Mouse (Mus musculus) lung, adult 2 months (tissue): ENCODE measurements around the gene Cask. TPM values are rescaled to one million over a fixed set of nuclear protein-coding genes. Genes with fewer than 3 reads are reported as not detected.

Source experiments
- DNase-seq: peaks from one replicate; pipeline ENCODE4 v3.0.0; 2022
- H3K4me1 ChIP-seq: fragments of 200-500 bp; 2 replicates; pipeline ENCODE4 v1.6.1; 2011; ENCODE audit warnings: low read length; ENCODE audit not compliant: control insufficient read depth, insufficient read depth
- H3K4me3 ChIP-seq: fragments of 200-500 bp; replicated peaks from 2 replicates; pipeline ENCODE3; 2011; ENCODE audit warnings: low read depth, mild to moderate bottlenecking, control low read depth, low read length; ENCODE audit errors: extremely low read depth
- CTCF ChIP-seq: fragments of 200-500 bp; IDR thresholded peaks from 2 replicates; pipeline ENCODE4 v1.5.1; 2011; ENCODE audit warnings: mild to moderate bottlenecking, low read length, control low read depth; ENCODE audit not compliant: insufficient read depth
- POLR2A ChIP-seq: fragments of 200-500 bp; IDR thresholded peaks from 2 replicates; pipeline ENCODE4 v1.6.1; 2011; ENCODE audit warnings: low read depth, mild to moderate bottlenecking, control low read depth, low read length, borderline replicate concordance; ENCODE audit errors: extremely low read depth
- WGBS: fragments of 180-500 bp; shearing (Covaris S2); methylation state at CpG from one replicate; pipeline ENCODE4 v1.1.7; 2018; 5-methylcytosine and 5-hydroxymethylcytosine counted together
- polyA plus RNA-seq: library from polyadenylated mRNA; depleted of rRNA; stranded (reverse); fragments of >200 nt; gene quantifications from 2 replicates; pipeline ENCODE4 v1.2.3, GENCODE M21; 2012

Gene Cask
- polyA plus RNA-seq, 1 experiment = 6.7 TPM

DNA sequence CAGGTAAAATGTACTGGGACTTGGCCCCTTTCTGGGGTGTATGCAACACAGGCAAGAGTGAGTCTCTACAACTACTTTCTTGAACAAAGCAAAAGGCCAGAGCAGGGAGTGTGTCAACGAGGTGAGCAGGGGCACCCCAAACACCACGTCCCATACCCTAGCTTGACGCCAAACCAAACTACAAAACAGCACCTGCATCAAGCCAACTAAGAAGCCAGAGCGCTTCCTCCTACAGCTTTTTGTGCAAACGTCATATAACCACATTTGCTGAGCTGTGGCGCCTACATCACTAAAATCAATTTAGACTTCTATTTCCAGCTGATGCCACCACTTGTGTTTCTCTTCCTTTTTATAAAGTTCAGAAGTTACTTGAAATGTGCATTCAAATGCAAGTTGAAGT, 334.7 kb downstream of the Cask start:
- DNase-seq = no peak
- WGBS = 79% methylated on average over 6 of the region's 6 CpGs

DNA sequence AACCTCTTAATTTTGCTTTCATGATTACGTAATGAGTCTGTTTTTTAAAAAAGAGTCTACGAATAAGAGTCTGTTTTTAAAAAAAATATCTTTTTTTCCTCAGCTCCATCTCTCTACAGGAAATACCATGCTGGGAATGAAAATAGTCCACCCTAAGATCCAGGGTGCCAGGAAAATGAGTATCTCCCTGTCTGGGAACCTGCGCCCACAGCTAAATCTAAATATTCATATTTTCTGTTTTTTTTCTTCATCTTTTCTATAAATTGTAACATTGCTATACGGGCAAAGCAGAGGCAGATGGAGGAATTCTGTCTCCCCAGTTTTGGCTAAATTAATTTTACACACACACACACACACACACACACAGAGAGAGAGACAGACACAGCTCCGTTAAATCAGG, 337.3 kb downstream of the Cask start:
- peaks cover 4% of the 10 kb centered on the region for H3K4me1 ChIP-seq
- TF ChIP-seq POLR2A = no peak
- no peak for TF ChIP-seq CTCF
- 87% methylated on average over 5 of the region's 5 CpGs for WGBS
- DNase-seq = no peak
- H3K4me3 ChIP-seq = no peak overlapping the region

More for the DNA sequence above, 334.7 kb downstream of the Cask start:
- Histone ChIP-seq H3K4me3 (no peak overlapping the region), H3K4me1 (peaks cover 4% of the 10 kb centered on the region)
- no peak for TF ChIP-seq POLR2A
- TF ChIP-seq CTCF = no peak

DNA sequence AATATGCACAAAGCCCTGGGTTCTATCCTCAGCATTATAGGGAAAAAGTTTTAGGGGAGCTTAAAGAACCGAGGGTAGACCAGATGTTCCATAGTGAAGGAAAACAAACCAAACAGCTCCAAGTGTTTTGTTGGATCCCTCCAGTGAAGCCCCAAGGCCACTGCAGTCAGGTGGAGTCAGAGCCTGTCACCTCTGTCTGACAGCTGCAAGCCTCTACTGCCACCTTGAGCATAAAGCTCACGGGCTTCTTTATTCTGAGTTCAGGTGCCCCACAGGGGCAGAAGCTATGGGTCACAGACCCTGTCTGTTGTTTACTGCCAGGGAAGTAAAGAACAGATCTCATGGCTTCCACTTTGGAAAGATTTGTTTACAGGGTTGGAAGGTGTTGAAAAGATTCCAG, 338.0 kb downstream of the Cask start:
- peak; percentile 56 for TF ChIP-seq CTCF
- TF ChIP-seq POLR2A = no peak
- WGBS = 56% methylated on average over 2 of the region's 2 CpGs
- peak; percentile 11 for DNase-seq
- no peak overlapping the region for H3K4me3 ChIP-seq
- H3K4me1 ChIP-seq = peaks cover 1% of the 10 kb centered on the region; the same call in 1 of the 2 replicates

DNA sequence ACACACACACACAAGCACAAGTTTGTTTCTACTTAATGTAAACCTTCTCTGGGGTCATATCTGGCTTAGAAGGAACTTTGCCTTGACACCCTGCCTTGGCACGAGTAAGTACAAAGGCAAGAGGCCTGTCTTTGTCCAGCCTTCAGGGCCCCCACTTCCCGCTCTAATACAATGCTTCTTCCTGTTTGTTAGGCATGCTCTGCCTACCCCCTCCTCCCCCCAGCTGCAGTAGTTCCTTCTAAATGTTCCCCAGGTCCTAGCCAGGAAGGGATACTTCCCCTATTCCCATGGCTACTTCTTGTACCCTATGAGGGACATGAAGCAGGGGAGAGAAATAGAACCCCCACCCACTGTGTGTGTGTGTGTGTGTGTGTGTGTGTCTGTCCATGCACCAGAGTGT, 344.8 kb downstream of the Cask start:
- Histone ChIP-seq H3K4me3 (no peak overlapping the region), H3K4me1 (no peaks in the 10 kb centered on the region; the same call in 1 of the 2 replicates)
- TF ChIP-seq CTCF (no peak), POLR2A (no peak)
- WGBS = 40% methylated on average over 2 of the region's 2 CpGs
- no peak for DNase-seq

DNA sequence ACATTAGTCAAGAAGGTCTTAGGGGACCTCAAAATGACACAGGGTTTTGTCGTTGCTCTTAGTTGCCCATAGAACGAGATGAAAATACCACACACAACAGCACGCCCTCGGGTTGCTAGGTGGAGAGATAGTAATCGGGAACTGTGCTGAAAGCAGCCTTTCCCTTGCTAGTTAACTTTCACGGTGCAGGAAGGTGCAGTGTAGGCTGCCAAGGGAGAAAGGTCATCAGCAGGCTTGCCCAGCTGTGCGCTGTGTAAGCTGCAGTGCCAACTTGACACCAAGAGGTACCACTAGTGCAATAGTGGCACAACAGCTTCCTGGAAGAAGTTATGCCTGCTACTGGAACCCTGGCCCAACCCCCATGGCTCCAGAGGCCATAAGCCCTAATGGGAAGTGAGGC, 346.8 kb downstream of the Cask start:
- Histone ChIP-seq H3K4me3 (no peak overlapping the region), H3K4me1 (no peaks in the 10 kb centered on the region; the same call in 1 of the 2 replicates)
- TF ChIP-seq CTCF (no peak), POLR2A (no peak)
- DNase-seq = no peak
- 86% methylated on average over 7 of the region's 7 CpGs for WGBS

DNA sequence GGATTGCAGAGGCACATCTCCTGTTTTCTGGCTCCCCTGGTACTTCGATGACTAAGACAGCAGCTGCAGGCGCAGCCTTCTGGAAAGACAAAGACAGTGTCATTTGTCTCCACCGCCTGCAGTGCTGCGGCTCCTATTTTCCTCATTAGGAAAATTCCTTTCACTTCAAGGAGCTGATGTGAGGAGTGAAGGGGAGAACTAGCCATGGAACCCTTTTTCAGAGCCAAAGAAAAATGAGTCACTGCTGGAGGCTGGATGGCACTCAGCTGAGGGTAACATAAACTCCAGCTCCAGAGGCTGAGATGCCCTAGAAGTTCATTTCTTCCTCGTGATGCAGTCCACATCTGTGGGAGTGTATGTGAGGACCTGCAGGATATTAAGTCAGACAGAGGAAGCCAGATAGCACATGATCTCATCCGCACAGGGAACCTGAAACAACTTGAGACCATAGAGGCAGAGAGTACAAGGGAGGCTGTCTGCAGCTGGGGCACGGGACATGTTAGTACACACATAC, 348.2 kb downstream of the Cask start:
- DNase-seq = no peak
- H3K4me3 ChIP-seq = no peak overlapping the region
- H3K4me1 ChIP-seq = no peaks in the 10 kb centered on the region; the same call in 1 of the 2 replicates
- 53% methylated on average over 7 of the region's 7 CpGs for WGBS
- no peak for TF ChIP-seq CTCF
- no peak for TF ChIP-seq POLR2A

DNA sequence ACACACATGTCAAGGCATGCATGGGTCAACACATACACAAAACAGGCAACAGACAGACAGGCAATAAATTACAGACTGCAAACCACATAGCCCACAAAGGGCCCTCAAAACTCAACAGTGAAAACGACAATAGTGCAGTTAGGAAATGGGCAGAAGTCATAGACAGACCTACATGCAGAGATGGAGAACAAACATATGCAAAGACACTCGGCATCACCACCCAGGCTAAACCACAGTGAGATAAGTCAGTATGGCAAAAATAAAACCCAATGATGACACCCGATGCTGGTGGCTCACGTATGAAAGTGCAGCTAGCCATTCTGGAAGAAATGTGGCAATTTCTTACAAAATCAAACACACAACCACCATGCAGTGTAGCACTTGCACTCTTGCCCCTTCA, 350.9 kb downstream of the Cask start:
- no peaks in the 10 kb centered on the region; the same call in 1 of the 2 replicates for H3K4me1 ChIP-seq
- no peak overlapping the region for H3K4me3 ChIP-seq
- no peak for DNase-seq
- TF ChIP-seq POLR2A (no peak), CTCF (no peak)
- WGBS = 81% methylated on average over 4 of the region's 4 CpGs

DNA sequence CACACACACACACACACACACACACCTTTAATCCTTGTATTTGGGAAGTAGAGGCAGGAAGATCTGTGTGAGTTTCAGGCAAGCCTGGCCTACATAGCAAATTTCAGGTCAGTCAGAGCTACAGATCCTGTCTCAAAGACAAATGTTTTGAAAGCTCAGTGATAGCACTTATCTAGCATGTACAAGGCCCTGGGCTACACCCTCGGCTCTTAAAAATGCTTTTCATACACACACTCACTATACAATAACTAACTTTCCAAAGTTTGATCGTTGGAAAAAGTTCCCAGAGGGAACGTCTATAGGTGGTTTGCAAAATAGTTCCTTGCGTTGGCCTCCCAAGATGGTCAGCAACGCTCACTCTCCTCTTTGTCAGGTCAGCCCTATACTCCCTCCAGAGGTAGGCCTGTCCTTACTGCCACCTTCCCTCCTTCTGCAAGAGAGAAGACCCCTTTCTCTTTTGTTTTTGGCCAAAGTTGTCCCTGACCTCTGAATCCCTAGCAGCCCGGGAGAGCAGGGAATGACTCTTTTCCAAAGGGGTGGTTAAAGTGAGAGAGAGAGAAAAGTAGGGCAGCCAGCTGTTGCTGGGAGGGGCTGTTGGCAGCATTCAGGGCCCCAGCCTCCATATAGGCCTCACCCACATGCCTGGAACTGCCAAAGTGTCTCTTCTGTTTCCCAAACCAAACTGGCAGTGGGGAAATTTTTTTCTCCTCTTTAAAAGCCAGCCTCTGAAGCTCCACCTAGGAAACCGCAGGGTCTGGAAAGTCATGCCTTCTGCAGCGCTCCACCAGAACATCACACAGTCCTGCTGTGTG, 356.1 kb downstream of the Cask start:
- no peak overlapping the region for H3K4me3 ChIP-seq
- TF ChIP-seq POLR2A (no peak), CTCF (no peak)
- no peak for DNase-seq
- H3K4me1 ChIP-seq = no peaks in the 10 kb centered on the region
- WGBS = 69% methylated on average over 8 of the region's 8 CpGs

DNA sequence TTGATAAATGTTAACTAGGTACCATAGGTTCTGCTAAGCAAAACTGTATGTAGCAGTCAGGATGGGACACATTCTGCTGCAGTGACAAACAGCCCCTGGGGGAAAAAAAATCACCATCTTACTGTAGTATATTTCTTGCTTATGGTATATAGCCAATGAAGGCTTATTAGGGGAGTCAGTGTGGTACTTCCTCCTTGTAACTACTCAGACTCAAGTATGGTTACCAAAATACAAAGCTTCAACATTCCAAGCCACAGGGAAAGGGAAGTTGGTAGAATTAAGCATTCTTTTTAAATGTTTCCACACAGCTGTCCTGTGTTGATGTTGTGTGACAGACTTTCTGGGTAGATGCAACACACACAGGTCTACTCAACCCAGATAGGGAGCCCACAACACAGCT, 358.2 kb downstream of the Cask start:
- Histone ChIP-seq H3K4me3 (no peak overlapping the region), H3K4me1 (no peaks in the 10 kb centered on the region)
- TF ChIP-seq POLR2A = no peak
- TF ChIP-seq CTCF = no peak
- no peak for DNase-seq

DNA sequence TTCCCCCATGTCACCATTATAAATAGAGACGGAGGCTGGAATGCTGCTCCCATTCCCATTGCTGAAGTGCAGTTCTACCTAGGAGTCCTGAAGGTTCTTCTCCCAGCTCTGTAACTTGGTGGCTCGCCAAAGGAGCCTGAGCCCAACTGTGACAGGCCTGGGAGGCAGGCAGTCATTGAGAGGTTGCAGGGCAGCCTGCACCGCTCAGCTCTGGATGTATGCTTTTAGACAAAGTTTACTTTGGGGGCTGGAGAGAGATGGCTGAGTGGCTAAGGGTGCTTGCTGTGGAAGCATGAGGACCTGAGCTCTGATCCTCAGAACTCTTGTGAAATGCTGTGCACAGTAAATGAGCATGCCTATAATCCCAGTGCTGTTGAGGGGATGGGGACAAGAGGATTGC, 360.2 kb downstream of the Cask start:
- TF ChIP-seq CTCF (no peak), POLR2A (no peak)
- no peak for DNase-seq
- 64% methylated on average over 3 of the region's 3 CpGs for WGBS
- H3K4me3 ChIP-seq = no peak overlapping the region
- H3K4me1 ChIP-seq = no peaks in the 10 kb centered on the region
